Mouse (Mus musculus) neutrophil, adult 83 days (primary cell): ENCODE data around the gene Gm10058. TPM values are rescaled to one million over a fixed set of nuclear protein-coding genes. Genes with fewer than 3 reads are reported as not detected.

Experiments
- total RNA-seq, 2 experiments: library from RNA; stranded (reverse); gene quantifications; one replicate each; pipeline ENCODE4 v1.2.4; 2023

The Gm10058 gene
- total RNA-seq = not detected

DNA sequence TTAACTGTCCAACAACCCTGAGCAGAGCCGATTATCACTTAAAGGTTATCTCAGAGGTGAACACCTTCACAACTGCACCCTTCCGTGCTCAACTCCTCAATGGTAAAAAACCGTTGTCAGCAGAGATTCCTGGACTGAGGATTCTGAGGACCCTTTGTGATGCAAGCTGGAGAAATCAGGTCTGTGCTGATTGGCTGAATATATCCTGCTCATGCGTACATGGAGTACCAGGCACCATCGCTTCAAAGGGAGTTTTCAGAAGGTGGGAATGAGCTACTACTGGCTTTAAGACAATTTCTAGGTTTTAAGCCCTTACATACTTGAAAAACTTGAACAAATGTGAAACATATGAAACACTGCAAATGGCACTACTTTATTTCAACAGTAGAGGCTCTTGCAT lies at the start of gene Gm10058:
TSS of gene Gm10058 (minus strand) at position 101 of the 400 bp plus-strand sequence.

